Mouse (Mus musculus) testis, adult 2 months (tissue): ENCODE results near the gene Ercc6l2. TPM values are rescaled to one million over a fixed set of nuclear protein-coding genes. Genes with fewer than 3 reads are reported as not detected.
"Not testable (repeated sequence)": the region's sequence is repeated elsewhere in the genome, so short reads cannot be mapped to it uniquely, and the experiment has no call there.

ENCODE experiments used
- H3K27ac ChIP-seq: fragments of 200-500 bp; 2 replicates; pipeline ENCODE4 v1.5.1; 2012; ENCODE audit warnings: low read depth, low read length; ENCODE audit not compliant: control insufficient read depth, insufficient read depth
- H3K27me3 ChIP-seq: fragments of 200-500 bp; 2 replicates; pipeline ENCODE4 v1.6.1; 2012; ENCODE audit warnings: mild to moderate bottlenecking, low read length, moderate library complexity; ENCODE audit not compliant: control insufficient read depth, insufficient read depth
- H3K36me3 ChIP-seq: fragments of 200-500 bp; 2 replicates; pipeline ENCODE4 v1.6.1; 2012; ENCODE audit warnings: mild to moderate bottlenecking, low read length; ENCODE audit not compliant: control insufficient read depth, insufficient read depth
- H3K4me1 ChIP-seq: fragments of 200-500 bp; 2 replicates; pipeline ENCODE4 v1.6.1; 2012; ENCODE audit warnings: low read length; ENCODE audit not compliant: control insufficient read depth, insufficient read depth
- H3K4me3 ChIP-seq: fragments of 200-500 bp; 2 replicates; pipeline ENCODE4 v1.5.1; 2012; ENCODE audit warnings: low read depth, mild to moderate bottlenecking, low read length, moderate library complexity, mixed read lengths; ENCODE audit not compliant: control insufficient read depth
- CTCF ChIP-seq: fragments of 200-500 bp; IDR thresholded peaks from 2 replicates; pipeline ENCODE4 v1.5.1; 2012; ENCODE audit warnings: low read depth, mild to moderate bottlenecking, inconsistent platforms, low read length, moderate library complexity; ENCODE audit not compliant: control insufficient read depth, insufficient read depth, insufficient replicate concordance
- POLR2A ChIP-seq: fragments of 200-500 bp; IDR thresholded peaks from 2 replicates; pipeline ENCODE4 v1.6.1; 2012; ENCODE audit warnings: low read depth, mild to moderate bottlenecking, inconsistent platforms, low read length, moderate library complexity; ENCODE audit not compliant: control insufficient read depth
- polyA plus RNA-seq: library from polyadenylated mRNA; depleted of rRNA; stranded (reverse); fragments of >200 nt; gene quantifications from 2 replicates; pipeline ENCODE4 v1.2.3, GENCODE M21; 2012

Ercc6l2 gene
- polyA plus RNA-seq, 1 experiment = 9.4 TPM

- TF ChIP-seq POLR2A (no peak), CTCF (no peak)
- Histone ChIP-seq H3K4me3 (no peak overlapping the region), H3K4me1 (peaks cover 11% of the 10 kb centered on the region)
Measured at GRCm38 (mm10) chr13:63917776-63918621, 103.0 kb downstream of the Ercc6l2 start.

GRCm38 (mm10) chr13:63918733-63919422 lies 103.8 kb downstream of the Ercc6l2 start:
- no peaks in the 10 kb centered on the region for H3K36me3 ChIP-seq
- no peak overlapping the region; the same call in 1 of the 2 replicates for H3K4me3 ChIP-seq
- H3K27ac ChIP-seq = peak overlapping the region; percentile 66
- TF ChIP-seq CTCF = no peak
- no peak for TF ChIP-seq POLR2A
- H3K27me3 ChIP-seq = no peaks in the 10 kb centered on the region
- peaks cover 11% of the 10 kb centered on the region for H3K4me1 ChIP-seq

More at GRCm38 (mm10) chr13:63917776-63918621, 103.0 kb downstream of the Ercc6l2 start:
- Histone ChIP-seq H3K27ac (peak overlapping the region; percentile 66), H3K36me3 (no peaks in the 10 kb centered on the region), H3K27me3 (no peaks in the 10 kb centered on the region)

- H3K36me3 ChIP-seq, H3K27me3 ChIP-seq, H3K4me1 ChIP-seq, H3K4me3 ChIP-seq, H3K27ac ChIP-seq: not testable (repeated sequence)
Measured at GRCm38 (mm10) chr13:63924036-63924435, 109.0 kb downstream of the Ercc6l2 start.

GRCm38 (mm10) chr13:63927326-63927725 lies 112.3 kb downstream of the Ercc6l2 start:
- H3K27ac ChIP-seq = no peak overlapping the region
- TF ChIP-seq CTCF (no peak), POLR2A (no peak)
- H3K4me3 ChIP-seq = no peak overlapping the region

GRCm38 (mm10) chr13:63929351-63929750 lies 114.3 kb downstream of the Ercc6l2 start:
- TF ChIP-seq POLR2A = no peak
- TF ChIP-seq CTCF = no peak
- no peak overlapping the region for H3K27ac ChIP-seq

More at GRCm38 (mm10) chr13:63927326-63927725, 112.3 kb downstream of the Ercc6l2 start:
- Histone ChIP-seq H3K36me3 (no peaks in the 10 kb centered on the region), H3K4me1 (no peaks in the 10 kb centered on the region), H3K27me3 (no peaks in the 10 kb centered on the region)

GRCm38 (mm10) chr13:63929917-63930515 lies 115.0 kb downstream of the Ercc6l2 start:
- H3K27ac ChIP-seq = no peak overlapping the region
- TF ChIP-seq POLR2A (no peak), CTCF (no peak)
- H3K4me3 ChIP-seq = no peak overlapping the region
- H3K27me3 ChIP-seq = no peaks in the 10 kb centered on the region
- H3K4me1 ChIP-seq = no peaks in the 10 kb centered on the region
- no peaks in the 10 kb centered on the region for H3K36me3 ChIP-seq

More at GRCm38 (mm10) chr13:63929351-63929750, 114.3 kb downstream of the Ercc6l2 start:
- Histone ChIP-seq H3K4me1 (no peaks in the 10 kb centered on the region), H3K27me3 (no peaks in the 10 kb centered on the region), H3K36me3 (no peaks in the 10 kb centered on the region), H3K4me3 (no peak overlapping the region)

GRCm38 (mm10) chr13:63930525-63930924 lies 115.5 kb downstream of the Ercc6l2 start:
- H3K27ac ChIP-seq = no peak overlapping the region

More at GRCm38 (mm10) chr13:63930525-63930924, 115.5 kb downstream of the Ercc6l2 start:
- Histone ChIP-seq H3K4me3 (no peak overlapping the region), H3K36me3 (no peaks in the 10 kb centered on the region), H3K27me3 (no peaks in the 10 kb centered on the region), H3K4me1 (no peaks in the 10 kb centered on the region)
- TF ChIP-seq CTCF = no peak
- no peak for TF ChIP-seq POLR2A
